Mouse (Mus musculus) gastrocnemius, postnatal 10 days (tissue): ENCODE results near the gene Aagab. TPM values are rescaled to one million over a fixed set of nuclear protein-coding genes. Genes with fewer than 3 reads are reported as not detected.

Experiments
- DNase-seq: peaks from one replicate; pipeline ENCODE4 v3.0.0; 2021; ENCODE audit warnings: mixed read lengths
- total RNA-seq, 2 experiments: library from RNA; stranded (reverse); gene quantifications; 2 replicates each; pipeline ENCODE4 v1.2.3; 2021

Gene Aagab
- total RNA-seq, 2 experiments from 2014 or later, result 13.0 to 14.5 TPM

GRCm38 (mm10) chr9:63672797-63673493, 70.5 kb downstream of the Aagab start:
- peak; percentile 53 for DNase-seq

GRCm38 (mm10) chr9:63673494-63673805, 71.0 kb downstream of the Aagab start:
- DNase-seq, result no peak

- no peak for DNase-seq
Measured at GRCm38 (mm10) chr9:63674613-63675012, 72.2 kb downstream of the Aagab start.

- DNase-seq, result no peak
Measured at GRCm38 (mm10) chr9:63677621-63678020, 75.2 kb downstream of the Aagab start.

- DNase-seq, result no peak
Measured at GRCm38 (mm10) chr9:63678076-63678475, 75.6 kb downstream of the Aagab start.

- DNase-seq, result peak; percentile 54
Measured at GRCm38 (mm10) chr9:63682301-63682700, 79.8 kb downstream of the Aagab start.

GRCm38 (mm10) chr9:63682943-63683342, 80.5 kb downstream of the Aagab start:
- no peak for DNase-seq

GRCm38 (mm10) chr9:63684277-63684676, 81.8 kb downstream of the Aagab start:
- no peak for DNase-seq

- DNase-seq, result no peak
Measured at GRCm38 (mm10) chr9:63685352-63685751, 82.9 kb downstream of the Aagab start.

GRCm38 (mm10) chr9:63687413-63688015, 85.1 kb downstream of the Aagab start:
- no peak for DNase-seq

GRCm38 (mm10) chr9:63690511-63690910, 88.1 kb downstream of the Aagab start:
- DNase-seq, result no peak

GRCm38 (mm10) chr9:63691960-63692359, 89.5 kb downstream of the Aagab start:
- no peak for DNase-seq

Other genes starting within 250 kb of the Aagab start
- 10 to 100 TPM; 18.8 to 19.0 TPM for gene Map2k5, start 224.8 kb upstream of the Aagab start, total RNA-seq
- gene 2300009A05Rik, start 203.4 kb upstream of the Aagab start, total RNA-seq, result 10 to 100 TPM; 29.1 to 31.9 TPM
- not detected for gene Iqch, start 167 bp upstream of the Aagab start, total RNA-seq
- gene Smad3, start 155.3 kb downstream of the Aagab start, total RNA-seq, result 10 to 100 TPM; 44.9 to 45.0 TPM